Mouse (Mus musculus) CH12.LX (cell line): ENCODE results near the gene Camta1. TPM values are rescaled to one million over a fixed set of nuclear protein-coding genes. Genes with fewer than 3 reads are reported as not detected.

Experiments used
- DNase-seq: peaks from one replicate; pipeline ENCODE4 v3.0.0-alpha.2; 2013; ENCODE audit errors: extremely low read depth
- H3K27ac ChIP-seq: 2 replicates; pipeline ENCODE4 v1.5.1; 2012; ENCODE audit warnings: low read depth, mild to moderate bottlenecking, control low read depth, moderate library complexity; ENCODE audit not compliant: insufficient read depth
- H3K27me3 ChIP-seq: replicated peaks from 2 replicates; pipeline ENCODE3; 2012; ENCODE audit warnings: inconsistent platforms
- H3K36me3 ChIP-seq, 2 experiments: replicated peaks in 1 of 2; 2 replicates each; pipeline versions ENCODE3 to v1.6.1; 2012; ENCODE audit warnings: inconsistent platforms in 1 of 2, low read length in 1 of 2, mild to moderate bottlenecking in 1 of 2, mixed read lengths in 1 of 2, moderate library complexity in 1 of 2; ENCODE audit not compliant: control insufficient read depth in 1 of 2, insufficient read depth in 1 of 2
- H3K4me1 ChIP-seq, 2 experiments: 2 replicates each; pipeline ENCODE4 v1.6.1; 2012; ENCODE audit warnings: inconsistent platforms in 1 of 2, moderate library complexity in 1 of 2; ENCODE audit not compliant: insufficient read depth in 2 of 2, control insufficient read depth in 1 of 2
- H3K4me2 ChIP-seq: 2 replicates; pipeline ENCODE4 v1.6.1; 2012; ENCODE audit warnings: low read depth, mild to moderate bottlenecking, control low read depth; ENCODE audit not compliant: poor library complexity, insufficient read depth, severe bottlenecking
- H3K4me3 ChIP-seq, 3 experiments: fragments of 150-350 bp in 1 of 3; sonication (generic) in 1 of 3; replicated peaks in 1 of 3; 2 replicates each; pipeline versions ENCODE3 to v1.5.1; 2011 to 2012; ENCODE audit warnings: low read depth in 2 of 3, low read length in 2 of 3, mild to moderate bottlenecking in 2 of 3, moderate library complexity in 2 of 3, control low read depth in 1 of 3, improper control_type of control experiment in 1 of 3, inconsistent platforms in 1 of 3, mixed read lengths in 1 of 3; ENCODE audit not compliant: poor library complexity in 1 of 3
- H3K79me2 ChIP-seq: replicated peaks from 2 replicates; pipeline ENCODE4 v1.6.1; 2012; ENCODE audit warnings: mild to moderate bottlenecking, moderate library complexity; ENCODE audit not compliant: control insufficient read depth, poor library complexity, insufficient read depth, severe bottlenecking; ENCODE audit errors: extremely low read depth
- H3K9ac ChIP-seq: 2 replicates; pipeline ENCODE4 v1.6.1; 2012; ENCODE audit warnings: low read depth, mild to moderate bottlenecking, control low read depth, moderate library complexity; ENCODE audit not compliant: insufficient read depth
- H3K9me3 ChIP-seq: replicated peaks from 2 replicates; pipeline ENCODE3; 2012; ENCODE audit warnings: low read length, inconsistent platforms, mixed read lengths
- CHD1 ChIP-seq: IDR thresholded peaks from 2 replicates; pipeline ENCODE4 v1.6.1; 2012; ENCODE audit warnings: low read depth, low read length, improper control_type of control experiment, inconsistent platforms
- CTCF ChIP-seq, 2 experiments: IDR thresholded peaks in 1 of 2; conservative IDR thresholded peaks in 1 of 2; 2 replicates each; pipeline ENCODE4 v1.5.1; 2011 to 2012; ENCODE audit warnings: low read depth in 2 of 2, low read length in 2 of 2, improper control_type of control experiment in 1 of 2, inconsistent platforms in 1 of 2, mild to moderate bottlenecking in 1 of 2, moderate library complexity in 1 of 2
- E2F4 ChIP-seq: IDR thresholded peaks from 2 replicates; pipeline ENCODE4 v1.6.1; 2011; ENCODE audit warnings: low read depth, low read length, improper control_type of control experiment; ENCODE audit not compliant: insufficient replicate concordance
- EP300 ChIP-seq: IDR thresholded peaks from 2 replicates; pipeline ENCODE4 v1.6.1; 2011; ENCODE audit warnings: low read length, improper control_type of control experiment
- ETS1 ChIP-seq: conservative IDR thresholded peaks from 2 replicates; pipeline ENCODE4 v1.6.1; 2012; ENCODE audit warnings: low read depth, mild to moderate bottlenecking, inconsistent platforms, low read length, improper control_type of control experiment, moderate library complexity
- HCFC1 ChIP-seq: IDR thresholded peaks from 2 replicates; pipeline ENCODE4 v1.6.1; 2012; ENCODE audit warnings: low read depth, mild to moderate bottlenecking, inconsistent platforms, low read length, improper control_type of control experiment
- MAFK ChIP-seq: IDR thresholded peaks from 2 replicates; pipeline ENCODE4 v1.6.1; 2011; ENCODE audit warnings: low read length, improper control_type of control experiment; ENCODE audit not compliant: insufficient replicate concordance
- MAX ChIP-seq: IDR thresholded peaks from 2 replicates; pipeline ENCODE4 v1.6.1; 2011; ENCODE audit warnings: low read length, improper control_type of control experiment
- MEF2A ChIP-seq: IDR thresholded peaks from 2 replicates; pipeline ENCODE4 v1.6.1; 2014; ENCODE audit warnings: low read depth, mild to moderate bottlenecking, inconsistent platforms, low read length, improper control_type of control experiment, borderline replicate concordance
- MYC ChIP-seq: IDR thresholded peaks from 2 replicates; pipeline ENCODE4 v1.6.1; 2011; ENCODE audit warnings: low read depth, mild to moderate bottlenecking, improper control_type of control experiment, low read length
- NELFE ChIP-seq: IDR thresholded peaks from 2 replicates; pipeline ENCODE4 v1.6.1; 2011; ENCODE audit warnings: low read depth, low read length, improper control_type of control experiment
- NRF1 ChIP-seq: IDR thresholded peaks from 2 replicates; pipeline ENCODE4 v1.6.1; 2014; ENCODE audit warnings: low read depth, mild to moderate bottlenecking, inconsistent platforms, low read length, improper control_type of control experiment, moderate library complexity
- PAX5 ChIP-seq: IDR thresholded peaks from 2 replicates; pipeline ENCODE4 v1.6.1; 2012; ENCODE audit warnings: low read length, inconsistent platforms, mixed read lengths
- POLR2A ChIP-seq: IDR thresholded peaks from 2 replicates; pipeline ENCODE4 v1.6.1; 2011; ENCODE audit warnings: low read depth, mild to moderate bottlenecking, improper control_type of control experiment, low read length
- POLR2AphosphoS2 ChIP-seq: IDR thresholded peaks from 2 replicates; pipeline ENCODE4 v1.6.1; 2011; ENCODE audit warnings: low read depth, low read length, improper control_type of control experiment
- RAD21 ChIP-seq: IDR thresholded peaks from 2 replicates; pipeline ENCODE4 v1.6.1; 2011; ENCODE audit warnings: low read depth, mild to moderate bottlenecking, low read length, improper control_type of control experiment, moderate library complexity
- SIN3A ChIP-seq: IDR thresholded peaks from 2 replicates; pipeline ENCODE4 v1.6.1; 2012; ENCODE audit warnings: low read length, improper control_type of control experiment, inconsistent platforms
- SMC3 ChIP-seq: IDR thresholded peaks from 2 replicates; pipeline ENCODE4 v1.6.1; 2011; ENCODE audit warnings: low read depth, low read length, improper control_type of control experiment
- TBP ChIP-seq: conservative IDR thresholded peaks from 2 replicates; pipeline ENCODE4 v1.6.1; 2011; ENCODE audit warnings: low read depth, low read length, improper control_type of control experiment
- UBTF ChIP-seq: IDR thresholded peaks from 2 replicates; pipeline ENCODE4 v1.6.1; 2012; ENCODE audit warnings: low read depth, mild to moderate bottlenecking, inconsistent platforms, low read length, improper control_type of control experiment, moderate library complexity
- USF1 ChIP-seq: IDR thresholded peaks from 2 replicates; pipeline ENCODE4 v1.6.1; 2014; ENCODE audit warnings: low read depth, mild to moderate bottlenecking, inconsistent platforms, low read length, improper control_type of control experiment
- ZC3H11A ChIP-seq: IDR thresholded peaks from 2 replicates; pipeline ENCODE4 v1.6.1; 2012; ENCODE audit warnings: low read depth, mild to moderate bottlenecking, inconsistent platforms, low read length, improper control_type of control experiment
- ZKSCAN1 ChIP-seq: IDR thresholded peaks from 2 replicates; pipeline ENCODE4 v1.6.1; 2012; ENCODE audit warnings: low read depth, inconsistent platforms, low read length, improper control_type of control experiment, borderline replicate concordance
- dilution Hi-C: fragments of 300-500 bp; cut with MboI; formaldehyde crosslinking; loops from 2 replicates; pipeline ENCODE4 v1.14.3; 2020; ENCODE audit warnings: low sequenced_read_pairs; ENCODE audit not compliant: extremely low pct_unique_long_range_greater_than_20kb, extremely low pct_ligation_motif_present
- in situ Hi-C: fragments of 300-500 bp; cut with MboI; formaldehyde crosslinking; loops from 3 replicates; pipeline ENCODE4 v1.14.3; 2019; ENCODE audit warnings: low sequenced_read_pairs, low pct_ligation_motif_present, low pct_unique_long_range_greater_than_20kb, mixed read lengths
- polyA plus RNA-seq: library from polyadenylated mRNA; unstranded; fragments of >175 nt; gene quantifications from 2 replicates; pipeline ENCODE4 v1.2.1, GENCODE M21; 2012; ENCODE audit warnings: low read depth; ENCODE audit not compliant: insufficient read length
- total RNA-seq, 2 experiments: library from RNA; depleted of rRNA; stranded (reverse); fragments of 300-350 nt in 1 of 2; fragments of >200 nt in 1 of 2; gene quantifications; 2 replicates each; pipeline ENCODE4 v1.2.3; 2012 to 2014

Camta1 gene
- total and polyA plus RNA-seq, 3 experiments = 9.9 to 32.5 (median 15.3) TPM

- Histone ChIP-seq H3K36me3 (peaks cover 37 to 50% of the 10 kb centered on the region in 2 experiments), H3K9ac (no peak overlapping the region), H3K9me3 (no peaks in the 10 kb centered on the region), H3K4me1 (peaks cover 0 to 11% of the 10 kb centered on the region in 2 experiments; a peak in 2 of 4 replicates), H3K27me3 (no peaks in the 10 kb centered on the region), H3K27ac (no peak overlapping the region), H3K4me3 (no peak overlapping the region), H3K4me2 (no peak overlapping the region), H3K79me2 (no peaks in the 10 kb centered on the region)
- in situ Hi-C loops (loop anchor here (10.0 kb wide), 1 partner anchor 220 kb away; no protein-coding TSS in a partner anchor), dilution Hi-C loops (no loop called here)
- no peak for DNase-seq
- TF ChIP-seq USF1 (no peak), ETS1 (no peak), E2F4 (no peak), MAX (no peak), TBP (no peak), EP300 (no peak), MYC (no peak), HCFC1 (no peak), UBTF (no peak), MEF2A (no peak), POLR2A (no peak), CTCF (conservative IDR thresholded peaks at IDR 0.05 in 1 of 2, IDR thresholded peaks at IDR 0.05 in 1 of 2; ENCODE audit: low read depth in 2 of 2, low read length in 2 of 2) (no peak), NELFE (no peak), NRF1 (no peak)
Measured at GRCm38 (mm10) chr4:150894718-150895501, 966.8 kb downstream of the Camta1 start.

DNA sequence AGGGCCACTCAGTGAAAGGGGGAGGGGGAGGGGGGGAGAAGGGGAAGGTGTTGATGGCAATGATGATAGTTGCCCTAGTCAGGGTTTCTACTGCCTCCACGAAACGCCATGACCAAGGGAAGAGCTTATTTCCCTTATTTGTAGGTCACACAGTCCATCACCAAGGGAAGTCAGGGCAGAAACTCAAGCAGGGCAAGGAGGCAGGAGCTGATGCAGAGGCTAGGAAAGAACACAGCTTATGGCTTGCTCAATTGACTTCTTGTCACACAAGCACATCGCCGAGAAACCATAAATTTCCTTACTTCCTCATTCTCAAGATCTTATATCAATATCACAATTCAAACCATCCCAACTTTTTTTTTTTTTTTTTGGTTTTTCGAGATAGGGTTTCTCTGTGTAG is 970.4 kb downstream of the Camta1 start:
- no peak for DNase-seq
- Histone ChIP-seq H3K4me2 (no peak overlapping the region), H3K4me3 (no peak overlapping the region), H3K27ac (no peak overlapping the region), H3K27me3 (no peaks in the 10 kb centered on the region), H3K4me1 (no peaks in the 10 kb centered on the region; a peak in 1 of 4 replicates), H3K36me3 (peaks cover 6 to 14% of the 10 kb centered on the region in 2 experiments), H3K9ac (no peak overlapping the region), H3K9me3 (no peaks in the 10 kb centered on the region), H3K79me2 (no peaks in the 10 kb centered on the region)
- in situ Hi-C loops (loop anchor here (10.0 kb wide), 1 partner anchor 217 kb away; no protein-coding TSS in a partner anchor), dilution Hi-C loops (no loop called here)
- no peak for TF ChIP-seq PAX5
- TF ChIP-seq SMC3 = no peak
- no peak for TF ChIP-seq CHD1
- TF ChIP-seq SIN3A = no peak
- TF ChIP-seq EP300 = no peak
- no peak for TF ChIP-seq POLR2AphosphoS2
- no peak for TF ChIP-seq ZKSCAN1
- TF ChIP-seq ZC3H11A = no peak
- no peak for TF ChIP-seq MAFK
- no peak for TF ChIP-seq RAD21
